Mouse (Mus musculus): ENCODE data around the gene Cckbr.

DNA sequence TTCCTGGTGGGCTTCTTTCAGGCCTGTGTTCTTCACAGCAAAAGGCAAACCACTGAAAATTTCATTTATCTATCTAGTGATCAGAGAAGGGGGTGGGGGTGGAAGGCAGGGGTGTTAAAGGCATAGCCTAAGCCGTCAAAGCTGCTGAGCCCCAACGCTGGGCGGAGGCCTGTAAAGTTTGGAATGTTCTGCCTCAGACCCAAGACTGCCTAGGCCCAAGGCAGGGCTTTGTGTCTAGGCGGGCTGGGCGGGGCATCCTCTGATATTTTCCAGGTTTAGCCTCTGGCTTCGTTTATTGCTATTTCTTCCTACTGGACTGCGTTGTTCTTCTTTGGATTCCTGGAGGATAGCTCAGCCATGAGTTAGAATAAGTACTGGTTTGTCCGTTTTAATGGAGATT, 56.9 kb downstream of the Cckbr start:
- TF ChIP-seq POLR2A (IDR thresholded peaks at IDR 0.05; ENCODE audit: borderline replicate concordance, extremely low read depth, insufficient read depth, insufficient read length, poor library complexity, severe bottlenecking) (no peak), CTCF (IDR thresholded peaks at IDR 0.05; ENCODE audit: borderline replicate concordance, extremely low read depth, insufficient read depth, insufficient read length) (no peak)

All from brain, embryonic 14.5 days (tissue).